Mouse (Mus musculus) G1E (cell line): ENCODE data around the gene Gpr107. TPM values are rescaled to one million over a fixed set of nuclear protein-coding genes. Genes with fewer than 3 reads are reported as not detected.

Source experiments
- ATAC-seq: 2 replicates; pipeline ENCODE4 v1.8.0; 2016; ENCODE audit warnings: mild to moderate bottlenecking; ENCODE audit not compliant: insufficient number of reproducible peaks, poor library complexity, low FRiP score, severe bottlenecking; ENCODE audit errors: extremely low read depth
- DNase-seq: peaks from one replicate; pipeline ENCODE4 v3.0.0; 2012; ENCODE audit warnings: low spot score
- H3K27me3 ChIP-seq: 2 replicates; pipeline ENCODE4 v1.6.1; 2012; ENCODE audit warnings: mild to moderate bottlenecking, low read length, inconsistent platforms; ENCODE audit not compliant: insufficient read depth
- H3K36me3 ChIP-seq: replicated peaks from 2 replicates; pipeline ENCODE3; 2012; ENCODE audit warnings: mild to moderate bottlenecking, inconsistent platforms
- H3K4me1 ChIP-seq: 2 replicates; pipeline ENCODE4 v1.6.1; 2012; ENCODE audit warnings: low read depth, low read length, inconsistent platforms, mixed read lengths; ENCODE audit not compliant: insufficient read depth
- H3K4me3 ChIP-seq: 2 replicates; pipeline ENCODE4 v1.5.1; 2012; ENCODE audit warnings: low read depth, mild to moderate bottlenecking, inconsistent platforms, low read length, moderate library complexity, mixed read lengths
- H3K9me3 ChIP-seq: replicated peaks from 2 replicates; pipeline ENCODE4 v1.6.1; 2012; ENCODE audit warnings: inconsistent platforms
- CTCF ChIP-seq: IDR thresholded peaks from 2 replicates; pipeline ENCODE4 v1.5.1; 2012; ENCODE audit warnings: low read depth, low read length, inconsistent platforms, mixed read lengths
- GATA1 ChIP-seq: IDR thresholded peaks from 2 replicates; pipeline ENCODE4 v1.6.1; 2012; ENCODE audit warnings: borderline replicate concordance, low read length, inconsistent platforms, mixed read lengths
- GATA2 ChIP-seq: IDR thresholded peaks from 2 replicates; pipeline ENCODE4 v1.6.1; 2012; ENCODE audit warnings: low read depth, low read length, inconsistent platforms, borderline replicate concordance
- POLR2AphosphoS5 ChIP-seq: IDR thresholded peaks from 2 replicates; pipeline ENCODE4 v1.6.1; 2012; ENCODE audit warnings: low read depth, low read length, inconsistent platforms; ENCODE audit not compliant: insufficient replicate concordance
- TAL1 ChIP-seq: conservative IDR thresholded peaks from 2 replicates; pipeline ENCODE4 v1.6.1; 2012; ENCODE audit warnings: low read depth, low read length, inconsistent platforms, mixed read lengths
- polyA plus RNA-seq: library from polyadenylated mRNA; stranded (reverse); fragments of >175 nt; gene quantifications from 2 replicates; pipeline ENCODE4 v1.2.3, GENCODE M21; 2012
- total RNA-seq, 2 experiments: library from RNA; stranded (forward) in 1 of 2; stranded (reverse) in 1 of 2; fragments of 200-1000 nt in 1 of 2; fragments of >200 nt in 1 of 2; fragmentation: Nextera tagmentation in 1 of 2; gene quantifications; 2 replicates each; pipeline ENCODE4 v1.2.3; 2014 to 2017

The Gpr107 gene
- total and polyA plus RNA-seq, 3 experiments, result 6.7 to 74.9 (median 37.2) TPM

- no peaks in the 10 kb centered on the region for H3K27me3 ChIP-seq
- H3K36me3 ChIP-seq, result peaks cover 93% of the 10 kb centered on the region
- ATAC-seq, result no peak
- no peak for DNase-seq
- no peak overlapping the region for H3K4me3 ChIP-seq
- no peak for TF ChIP-seq POLR2AphosphoS5
- no peak for TF ChIP-seq CTCF
- TF ChIP-seq GATA2, result no peak
- no peak for TF ChIP-seq GATA1
- TF ChIP-seq TAL1, result no peak
- H3K4me1 ChIP-seq, result no peaks in the 10 kb centered on the region
- no peaks in the 10 kb centered on the region for H3K9me3 ChIP-seq
Measured at GRCm38 (mm10) chr2:31201851-31202250, 49.7 kb downstream of the Gpr107 start.

GRCm38 (mm10) chr2:31202357-31202756 lies 50.2 kb downstream of the Gpr107 start:
- Histone ChIP-seq H3K36me3 (peaks cover 93% of the 10 kb centered on the region), H3K4me1 (no peaks in the 10 kb centered on the region), H3K9me3 (no peaks in the 10 kb centered on the region), H3K4me3 (no peak overlapping the region), H3K27me3 (no peaks in the 10 kb centered on the region)
- TF ChIP-seq POLR2AphosphoS5 (no peak), CTCF (no peak), GATA1 (no peak), TAL1 (no peak), GATA2 (no peak)
- ATAC-seq, result no peak
- no peak for DNase-seq

GRCm38 (mm10) chr2:31202956-31203355 lies 50.8 kb downstream of the Gpr107 start:
- no peak for TF ChIP-seq GATA1
- no peak for TF ChIP-seq TAL1
- no peak for TF ChIP-seq POLR2AphosphoS5
- no peak for TF ChIP-seq CTCF
- no peak for TF ChIP-seq GATA2
- H3K36me3 ChIP-seq, result peaks cover 93% of the 10 kb centered on the region
- no peak for ATAC-seq

GRCm38 (mm10) chr2:31204677-31205076 lies 52.6 kb downstream of the Gpr107 start:
- peaks cover 96% of the 10 kb centered on the region for H3K36me3 ChIP-seq
- no peaks in the 10 kb centered on the region for H3K27me3 ChIP-seq
- DNase-seq (no peak), ATAC-seq (no peak)
- no peak overlapping the region for H3K4me3 ChIP-seq
- no peaks in the 10 kb centered on the region for H3K4me1 ChIP-seq
- TF ChIP-seq TAL1, result no peak
- no peak for TF ChIP-seq CTCF
- no peak for TF ChIP-seq POLR2AphosphoS5
- TF ChIP-seq GATA1, result no peak
- no peak for TF ChIP-seq GATA2
- H3K9me3 ChIP-seq, result no peaks in the 10 kb centered on the region

More at GRCm38 (mm10) chr2:31202956-31203355, 50.8 kb downstream of the Gpr107 start:
- Histone ChIP-seq H3K9me3 (no peaks in the 10 kb centered on the region), H3K4me1 (no peaks in the 10 kb centered on the region), H3K27me3 (no peaks in the 10 kb centered on the region), H3K4me3 (no peak overlapping the region)
- no peak for DNase-seq

GRCm38 (mm10) chr2:31206211-31206610 lies 54.1 kb downstream of the Gpr107 start:
- Histone ChIP-seq H3K4me1 (no peaks in the 10 kb centered on the region), H3K4me3 (no peak overlapping the region), H3K27me3 (no peaks in the 10 kb centered on the region), H3K36me3 (peaks cover 98% of the 10 kb centered on the region), H3K9me3 (no peaks in the 10 kb centered on the region)
- DNase-seq, result no peak
- no peak for TF ChIP-seq POLR2AphosphoS5
- no peak for TF ChIP-seq TAL1
- TF ChIP-seq CTCF, result no peak
- no peak for TF ChIP-seq GATA2
- no peak for TF ChIP-seq GATA1
- ATAC-seq, result no peak

GRCm38 (mm10) chr2:31206882-31207281 lies 54.8 kb downstream of the Gpr107 start:
- Histone ChIP-seq H3K4me3 (no peak overlapping the region), H3K36me3 (peaks cover 99% of the 10 kb centered on the region), H3K27me3 (no peaks in the 10 kb centered on the region), H3K4me1 (no peaks in the 10 kb centered on the region), H3K9me3 (no peaks in the 10 kb centered on the region)
- no peak for DNase-seq
- ATAC-seq, result no peak
- TF ChIP-seq TAL1 (no peak), GATA1 (no peak), POLR2AphosphoS5 (no peak), CTCF (no peak), GATA2 (no peak)
